Mouse (Mus musculus) heart, adult 2 months (tissue): ENCODE results near the gene Mphosph6. TPM values are rescaled to one million over a fixed set of nuclear protein-coding genes. Genes with fewer than 3 reads are reported as not detected.

Source experiments
- DNase-seq, 2 experiments: peaks; one replicate each; pipeline ENCODE4 v3.0.0; 2021
- H3K27ac ChIP-seq: fragments of 200-600 bp; 2 replicates; pipeline ENCODE4 v1.8.1; 2022
- H3K27me3 ChIP-seq: fragments of 200-500 bp; 2 replicates; pipeline ENCODE4 v1.6.1; 2012; ENCODE audit warnings: mild to moderate bottlenecking, low read length, inconsistent platforms, mixed read lengths; ENCODE audit not compliant: control insufficient read depth, insufficient read depth
- H3K36me3 ChIP-seq: fragments of 200-500 bp; 2 replicates; pipeline ENCODE4 v1.6.1; 2012; ENCODE audit warnings: low read length, inconsistent platforms; ENCODE audit not compliant: control insufficient read depth, insufficient read depth
- H3K4me1 ChIP-seq: fragments of 200-500 bp; 2 replicates; pipeline ENCODE4 v1.6.1; 2011; ENCODE audit warnings: low read length; ENCODE audit not compliant: control insufficient read depth, insufficient read depth
- H3K4me3 ChIP-seq: fragments of 200-600 bp; 2 replicates; pipeline ENCODE4 v1.8.1; 2022
- H3K79me2 ChIP-seq: fragments of 200-500 bp; replicated peaks from 2 replicates; pipeline ENCODE4 v1.6.1; 2012; ENCODE audit warnings: mild to moderate bottlenecking, inconsistent platforms, low read length, moderate library complexity, mixed read lengths; ENCODE audit not compliant: control insufficient read depth, insufficient read depth
- H3K9ac ChIP-seq: fragments of 200-500 bp; 2 replicates; pipeline ENCODE4 v1.6.1; 2012; ENCODE audit warnings: low read depth, mild to moderate bottlenecking, control low read depth, inconsistent platforms, low read length, mixed read lengths
- CTCF ChIP-seq: fragments of 200-600 bp; IDR thresholded peaks from 2 replicates; pipeline ENCODE4 v1.8.1; 2022; ENCODE audit warnings: antibody characterized with exemption, mild to moderate bottlenecking, moderate library complexity
- EP300 ChIP-seq: fragments of 200-500 bp; IDR thresholded peaks from 2 replicates; pipeline ENCODE4 v1.6.1; 2011; ENCODE audit warnings: low read depth, low read length, control low read depth; ENCODE audit not compliant: insufficient read depth
- POLR2A ChIP-seq: fragments of 200-500 bp; IDR thresholded peaks from 2 replicates; pipeline ENCODE4 v1.6.1; 2011; ENCODE audit warnings: mild to moderate bottlenecking, low read depth, low read length, control low read depth; ENCODE audit not compliant: insufficient read depth
- WGBS: fragments of 180-500 bp; shearing (Covaris S2); methylation state at CpG from one replicate; pipeline ENCODE4 v1.1.7; 2018; 5-methylcytosine and 5-hydroxymethylcytosine counted together
- intact Hi-C: fragments of 180-260 bp; cut with DNase I; formaldehyde crosslinking; loops from one replicate; pipeline ENCODE4 v1.15.1; 2025
- polyA plus RNA-seq: library from polyadenylated mRNA; depleted of rRNA; stranded (reverse); fragments of >200 nt; gene quantifications from 2 replicates; pipeline ENCODE4 v1.2.3, GENCODE M21; 2012
- total RNA-seq, 2 experiments: library from RNA; stranded (reverse); gene quantifications; 2 replicates each; pipeline ENCODE4 v1.2.3; 2021

Mphosph6 gene
- total and polyA plus RNA-seq, 3 experiments = 3.9 to 8.9 (median 8.4) TPM

DNA sequence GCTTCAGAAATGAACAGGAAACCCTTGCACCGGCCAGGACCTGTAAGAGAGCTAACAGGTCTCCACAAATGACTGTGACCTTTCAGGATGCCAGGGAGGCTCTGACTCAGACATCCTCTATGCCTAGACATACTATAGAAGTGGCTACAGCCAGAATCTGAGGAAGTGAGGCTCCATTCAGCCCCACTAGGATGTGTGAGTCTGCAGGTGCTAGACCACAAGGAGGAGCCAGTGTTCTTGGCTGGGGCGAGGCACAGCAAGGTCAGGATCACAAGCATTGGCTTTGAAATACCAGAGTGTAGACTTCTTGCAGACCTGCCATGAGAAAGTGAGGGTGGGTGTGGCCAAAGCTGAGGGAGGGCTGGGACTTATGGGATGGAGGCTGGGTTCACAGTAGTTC lies 29.1 kb downstream of the Mphosph6 start:
- intact Hi-C loops = loop anchor here (1.0 kb wide), 1 partner anchor 92 kb away; no protein-coding TSS in a partner anchor
- Histone ChIP-seq H3K4me1 (no peaks in the 10 kb centered on the region), H3K27me3 (no peaks in the 10 kb centered on the region), H3K79me2 (no peaks in the 10 kb centered on the region), H3K4me3 (no peak overlapping the region), H3K9ac (no peak overlapping the region), H3K36me3 (no peaks in the 10 kb centered on the region), H3K27ac (no peak overlapping the region)
- DNase-seq = no peak
- TF ChIP-seq POLR2A (no peak), CTCF (no peak), EP300 (no peak)
- 37% methylated on average over 2 of the region's 2 CpGs for WGBS

- DNase-seq = no peak
- intact Hi-C loops = loop anchor here (1.0 kb wide), 1 partner anchor 92 kb away; no protein-coding TSS in a partner anchor
- no peak overlapping the region for H3K4me3 ChIP-seq
- no peak overlapping the region for H3K9ac ChIP-seq
- H3K4me1 ChIP-seq = no peaks in the 10 kb centered on the region
- no peak for TF ChIP-seq POLR2A
- peak; percentile 74 for TF ChIP-seq CTCF
- H3K79me2 ChIP-seq = no peaks in the 10 kb centered on the region
- no peak overlapping the region for H3K27ac ChIP-seq
- no peaks in the 10 kb centered on the region for H3K36me3 ChIP-seq
- H3K27me3 ChIP-seq = no peaks in the 10 kb centered on the region
- 77% methylated on average over 2 of the region's 2 CpGs for WGBS
Measured at GRCm38 (mm10) chr8:117772126-117772525, 29.6 kb downstream of the Mphosph6 start.

DNA sequence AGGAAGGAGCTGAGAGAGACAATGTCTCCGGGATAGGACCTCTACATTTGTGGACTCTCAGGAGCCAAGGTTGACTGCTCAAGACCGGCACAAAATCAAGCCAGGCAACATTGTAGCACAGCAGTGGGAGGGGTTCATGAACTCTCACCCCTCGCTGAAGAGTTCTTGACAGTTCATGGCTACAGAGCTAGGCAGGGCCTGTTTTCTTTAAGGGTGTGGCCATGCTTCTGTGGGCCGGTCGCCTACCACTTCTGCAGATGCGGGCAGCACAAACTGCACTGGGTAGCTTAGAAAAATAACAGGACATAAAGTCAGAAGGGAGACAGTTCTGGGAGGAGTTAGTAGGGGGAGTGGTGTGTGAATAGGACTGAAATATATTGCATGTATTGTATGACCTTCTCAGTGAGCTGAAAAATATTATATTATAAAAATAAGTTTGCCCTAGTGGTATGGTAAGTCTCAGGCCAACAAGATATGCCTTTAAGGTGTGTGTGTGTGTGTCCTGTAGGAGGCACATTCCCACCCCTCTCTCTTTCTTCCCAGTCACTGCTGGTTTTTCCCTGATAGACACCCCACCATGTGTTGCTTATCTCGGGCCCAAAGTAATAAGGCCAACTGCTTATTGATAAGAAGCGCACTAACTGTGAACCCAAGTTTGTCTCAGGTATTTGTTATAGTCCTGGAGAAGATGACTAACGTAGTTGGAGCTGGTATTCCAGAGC lies 30.5 kb downstream of the Mphosph6 start:
- H3K9ac ChIP-seq = no peak overlapping the region
- no peak for DNase-seq
- no peaks in the 10 kb centered on the region for H3K79me2 ChIP-seq
- no peak overlapping the region for H3K4me3 ChIP-seq
- H3K4me1 ChIP-seq = no peaks in the 10 kb centered on the region
- intact Hi-C loops = no loop called here
- no peaks in the 10 kb centered on the region for H3K27me3 ChIP-seq
- TF ChIP-seq EP300 = no peak
- no peak for TF ChIP-seq POLR2A
- no peak for TF ChIP-seq CTCF
- no peaks in the 10 kb centered on the region for H3K36me3 ChIP-seq
- no peak overlapping the region for H3K27ac ChIP-seq
- WGBS = 65% methylated on average over 9 of the region's 9 CpGs

DNA sequence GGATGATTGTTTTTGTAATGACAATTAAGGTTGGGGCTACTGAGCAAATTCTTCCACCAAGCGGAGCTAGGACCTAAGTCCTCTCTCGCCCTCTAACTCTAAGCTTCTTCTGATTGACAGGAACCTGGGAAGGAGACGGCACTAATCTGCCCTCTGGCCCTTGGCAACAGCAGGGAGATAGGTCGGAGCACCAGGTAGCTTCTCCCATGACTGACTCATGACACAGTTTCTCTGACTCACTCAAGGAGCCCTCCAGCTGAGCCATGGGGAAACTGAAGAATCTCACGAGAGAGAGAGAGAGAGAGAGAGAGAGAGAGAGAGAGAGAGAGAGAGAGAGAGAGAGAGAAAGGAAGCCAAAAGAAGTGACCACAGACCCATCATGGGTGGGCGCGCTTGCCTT lies 32.8 kb downstream of the Mphosph6 start:
- Histone ChIP-seq H3K79me2 (no peaks in the 10 kb centered on the region), H3K36me3 (no peaks in the 10 kb centered on the region), H3K9ac (no peak overlapping the region), H3K27ac (no peak overlapping the region), H3K4me3 (no peak overlapping the region), H3K27me3 (no peaks in the 10 kb centered on the region), H3K4me1 (no peaks in the 10 kb centered on the region)
- intact Hi-C loops = no loop called here
- no peak for DNase-seq
- WGBS = 75% methylated on average over 7 of the region's 7 CpGs
- no peak for TF ChIP-seq CTCF
- no peak for TF ChIP-seq EP300

- intact Hi-C loops = no loop called here
- Histone ChIP-seq H3K27ac (no peak overlapping the region), H3K36me3 (no peaks in the 10 kb centered on the region), H3K27me3 (no peaks in the 10 kb centered on the region), H3K4me3 (no peak overlapping the region), H3K9ac (no peak overlapping the region), H3K4me1 (no peaks in the 10 kb centered on the region), H3K79me2 (no peaks in the 10 kb centered on the region)
- TF ChIP-seq CTCF (no peak), POLR2A (no peak), EP300 (no peak)
- 16% methylated on average over 5 of the region's 5 CpGs for WGBS
- DNase-seq = no peak
Measured at GRCm38 (mm10) chr8:117765947-117766346, 35.8 kb downstream of the Mphosph6 start.

DNA sequence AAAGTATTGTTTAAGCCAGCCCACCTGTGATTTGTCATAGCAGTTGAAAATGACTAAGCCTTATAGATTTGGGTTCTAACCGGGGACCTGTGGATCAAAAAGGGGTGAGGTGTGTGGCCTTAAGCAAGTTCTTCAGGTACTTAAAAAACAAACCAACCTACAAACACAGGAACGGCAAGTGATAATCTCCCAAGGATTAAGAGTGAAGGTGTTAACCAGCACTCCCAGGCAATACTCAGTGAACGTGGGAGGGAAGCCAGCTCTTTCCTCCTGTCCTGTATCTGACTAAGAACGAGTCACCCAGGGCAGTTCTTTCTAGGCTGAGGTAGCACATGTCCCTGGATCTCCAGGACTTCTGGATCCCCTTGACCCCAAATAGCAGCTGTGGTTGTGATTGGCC lies 37.1 kb downstream of the Mphosph6 start:
- no peak overlapping the region for H3K9ac ChIP-seq
- no peak for DNase-seq
- no peak overlapping the region for H3K4me3 ChIP-seq
- WGBS = 60% methylated on average over 4 of the region's 4 CpGs
- H3K27ac ChIP-seq = no peak overlapping the region
- H3K36me3 ChIP-seq = no peaks in the 10 kb centered on the region
- TF ChIP-seq CTCF (no peak), EP300 (no peak), POLR2A (no peak)
- H3K27me3 ChIP-seq = no peaks in the 10 kb centered on the region
- no peaks in the 10 kb centered on the region for H3K79me2 ChIP-seq
- intact Hi-C loops = no loop called here
- H3K4me1 ChIP-seq = no peaks in the 10 kb centered on the region
